Mouse (Mus musculus) E14TG2a.4 (cell line): Measurements from ENCODE around the gene Clock.

Experiments used
- CTCF ChIP-seq: conservative IDR thresholded peaks from 2 replicates; pipeline ENCODE4 v1.5.1; 2014; ENCODE audit warnings: low read length
- NANOG ChIP-seq: IDR thresholded peaks from 2 replicates; pipeline ENCODE4 v1.6.1; 2014; ENCODE audit warnings: borderline replicate concordance, low read length, mixed read lengths

DNA sequence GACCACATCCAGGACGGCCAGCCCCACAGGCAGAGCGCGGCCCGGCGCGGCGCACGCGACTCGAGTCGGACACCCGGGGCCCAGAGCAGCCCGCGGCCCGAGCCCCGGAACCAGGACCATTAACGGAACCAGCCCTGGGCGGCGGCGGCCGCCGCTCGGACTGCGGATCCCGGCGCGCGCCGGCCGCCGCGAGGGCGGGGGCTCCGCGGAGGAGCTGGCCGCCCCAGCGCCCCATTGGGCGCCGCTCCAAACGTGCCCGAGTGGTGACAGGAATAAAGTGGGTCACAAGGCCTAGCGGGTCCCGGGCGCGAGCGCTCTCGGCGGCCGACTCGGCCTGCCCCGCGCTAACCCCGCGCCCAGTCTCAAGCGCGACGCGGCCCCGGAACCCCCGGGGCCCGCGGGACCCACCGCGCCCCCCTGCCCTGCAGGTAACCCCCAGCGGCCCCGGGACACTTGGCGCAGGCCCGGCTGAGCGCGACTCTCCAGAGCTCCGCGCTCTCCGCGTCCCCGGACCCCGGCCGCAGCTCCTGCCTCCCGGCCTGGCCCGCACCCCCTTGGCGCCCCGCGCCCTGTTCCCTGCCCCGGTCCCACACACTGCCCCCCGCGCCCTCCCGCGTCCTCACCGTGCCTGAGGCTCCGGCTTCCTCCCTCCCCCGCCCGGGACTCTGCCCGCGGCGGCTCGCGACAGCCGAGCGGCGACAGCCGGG is 694 bp downstream of the Clock start:
- no peak for TF ChIP-seq CTCF
- no peak for TF ChIP-seq NANOG
